Mouse (Mus musculus) macrophage (primary cell): ENCODE measurements around the gene Nfic. TPM values are rescaled to one million over a fixed set of nuclear protein-coding genes. Genes with fewer than 3 reads are reported as not detected.

Source experiments
- H3K27ac ChIP-seq: fragments of 350-480 bp; formaldehyde crosslinking; 2 replicates; pipeline ENCODE4 v1.9.0; 2021
- H3K36me3 ChIP-seq: fragments of 350-480 bp; formaldehyde crosslinking; 2 replicates; pipeline ENCODE4 v1.9.0; 2021; ENCODE audit errors: inconsistent target
- H3K4me3 ChIP-seq: fragments of 350-480 bp; formaldehyde crosslinking; 2 replicates; pipeline ENCODE4 v1.9.0; 2021; ENCODE audit errors: inconsistent target
- H3K79me2 ChIP-seq: fragments of 350-480 bp; formaldehyde crosslinking; 2 replicates; pipeline ENCODE4 v1.9.0; 2021; ENCODE audit errors: inconsistent target
- WGBS: methylation state at CpG from one replicate; pipeline ENCODE4 v1.1.7; 2026; ENCODE audit warnings: inconsistent platforms; ENCODE audit not compliant: missing documents; 5-methylcytosine and 5-hydroxymethylcytosine counted together
- polyA plus RNA-seq: library from polyadenylated mRNA; stranded (reverse); fragments of 250-400 nt; gene quantifications from 3 replicates; pipeline ENCODE4 v1.2.4, GENCODE M21; 2018; ENCODE audit warnings: inconsistent platforms

Gene Nfic
- polyA plus RNA-seq, 1 experiment from 2014 or later = 60.6 TPM

GRCm38 (mm10) chr10:81395127-81395526, 60.3 kb downstream of the Nfic start:
- Histone ChIP-seq H3K36me3 (peaks cover 21% of the 10 kb centered on the region; the same call in 1 of the 2 replicates), H3K79me2 (peaks cover 30% of the 10 kb centered on the region; the same call in 1 of the 2 replicates), H3K4me3 (no peak overlapping the region), H3K27ac (no peak overlapping the region)
- WGBS = 24% methylated on average over 5 of the region's 5 CpGs

- Histone ChIP-seq H3K79me2 (peaks cover 15% of the 10 kb centered on the region; the same call in 1 of the 2 replicates), H3K36me3 (peaks cover 11% of the 10 kb centered on the region; the same call in 1 of the 2 replicates), H3K4me3 (peak overlapping the region; percentile 33), H3K27ac (peak overlapping the region; percentile 48)
- WGBS = 12% methylated on average over 18 of the region's 19 CpGs
These were observed 61.9 kb downstream of the Nfic start for GRCm38 (mm10) chr10:81393456-81394063.

- Histone ChIP-seq H3K36me3 (peaks cover 14% of the 10 kb centered on the region; the same call in 1 of the 2 replicates), H3K27ac (peak within 1 kb of the TSS; percentile 48), H3K4me3 (peak within 1 kb of the TSS; percentile 33), H3K79me2 (peaks cover 7% of the 10 kb centered on the region; the same call in 1 of the 2 replicates)
- WGBS = 74% methylated on average over 10 of the region's 14 CpGs
These were observed 62.7 kb downstream of the Nfic start, which contains the start of gene Smim24 for GRCm38 (mm10) chr10:81392781-81393185. TSS of gene Smim24 (plus strand) at chr10:81393051.

- Histone ChIP-seq H3K27ac (no peak overlapping the region), H3K79me2 (peaks cover 4% of the 10 kb centered on the region; the same call in 1 of the 2 replicates), H3K36me3 (peaks cover 10% of the 10 kb centered on the region; the same call in 1 of the 2 replicates), H3K4me3 (no peak overlapping the region)
- 97% methylated on average over 6 of the region's 6 CpGs for WGBS
These were observed 63.2 kb downstream of the Nfic start for GRCm38 (mm10) chr10:81392270-81392669.

- peaks cover 19% of the 10 kb centered on the region for H3K79me2 ChIP-seq
- no peak overlapping the region for H3K27ac ChIP-seq
- peaks cover 22% of the 10 kb centered on the region; the same call in 1 of the 2 replicates for H3K36me3 ChIP-seq
- H3K4me3 ChIP-seq = no peak overlapping the region
- WGBS = 89% methylated on average over 12 of the region's 13 CpGs
These were observed 64.8 kb downstream of the Nfic start for GRCm38 (mm10) chr10:81390678-81390965.

GRCm38 (mm10) chr10:81389801-81390677, 65.4 kb downstream of the Nfic start:
- Histone ChIP-seq H3K27ac (peak overlapping the region; percentile 41), H3K36me3 (peaks cover 22% of the 10 kb centered on the region; the same call in 1 of the 2 replicates), H3K4me3 (no peak overlapping the region), H3K79me2 (peaks cover 25% of the 10 kb centered on the region)
- 67% methylated on average over 22 of the region's 23 CpGs for WGBS

- Histone ChIP-seq H3K27ac (peak overlapping the region; percentile 41), H3K79me2 (peaks cover 32% of the 10 kb centered on the region), H3K36me3 (peaks cover 22% of the 10 kb centered on the region; the same call in 1 of the 2 replicates), H3K4me3 (no peak overlapping the region)
- WGBS = 71% methylated on average over 3 of the region's 3 CpGs
These were observed 66.1 kb downstream of the Nfic start for GRCm38 (mm10) chr10:81389373-81389772.

GRCm38 (mm10) chr10:81388505-81389055, 66.9 kb downstream of the Nfic start, which contains the start of gene Gm48552:
TSS of gene Gm48552 (plus strand) at chr10:81389005.
- H3K79me2 ChIP-seq = peaks cover 32% of the 10 kb centered on the region
- H3K4me3 ChIP-seq = no peak within 1 kb of the TSS
- peak within 1 kb of the TSS; percentile 41 for H3K27ac ChIP-seq
- 95% methylated on average over 5 of the region's 5 CpGs for WGBS
- H3K36me3 ChIP-seq = peaks cover 22% of the 10 kb centered on the region; the same call in 1 of the 2 replicates

GRCm38 (mm10) chr10:81387716-81388115, 67.7 kb downstream of the Nfic start:
- peaks cover 32% of the 10 kb centered on the region for H3K79me2 ChIP-seq
- H3K27ac ChIP-seq = no peak overlapping the region
- H3K4me3 ChIP-seq = no peak overlapping the region
- WGBS = 95% methylated on average over 19 of the region's 20 CpGs
- peaks cover 22% of the 10 kb centered on the region; the same call in 1 of the 2 replicates for H3K36me3 ChIP-seq

GRCm38 (mm10) chr10:81385603-81386306, 69.7 kb downstream of the Nfic start:
- peaks cover 22% of the 10 kb centered on the region; the same call in 1 of the 2 replicates for H3K36me3 ChIP-seq
- H3K4me3 ChIP-seq = peak overlapping the region; percentile 100; the same call in 1 of the 2 replicates
- no peak overlapping the region for H3K27ac ChIP-seq
- H3K79me2 ChIP-seq = peaks cover 32% of the 10 kb centered on the region
- WGBS = 86% methylated on average over 22 of the region's 22 CpGs

- H3K27ac ChIP-seq = peak overlapping the region; percentile 89
- H3K4me3 ChIP-seq = peak overlapping the region; percentile 100
- peaks cover 22% of the 10 kb centered on the region; the same call in 1 of the 2 replicates for H3K36me3 ChIP-seq
- WGBS = 0% methylated on average over 19 of the region's 19 CpGs
- H3K79me2 ChIP-seq = peaks cover 32% of the 10 kb centered on the region
These were observed 70.8 kb downstream of the Nfic start for GRCm38 (mm10) chr10:81384605-81384982.

GRCm38 (mm10) chr10:81383802-81384604, 71.4 kb downstream of the Nfic start, which contains the start of the genes Dohh and Gm48551:
TSS of gene Dohh (plus strand) at chr10:81384428.
TSS of gene Gm48551 (plus strand) at chr10:81384466.
- H3K79me2 ChIP-seq = peaks cover 32% of the 10 kb centered on the region
- peak within 1 kb of the TSS; percentile 100 for H3K4me3 ChIP-seq
- 5% methylated on average over 48 of the region's 54 CpGs for WGBS
- peak within 1 kb of the TSS; percentile 89 for H3K27ac ChIP-seq
- peaks cover 22% of the 10 kb centered on the region; the same call in 1 of the 2 replicates for H3K36me3 ChIP-seq

- H3K27ac ChIP-seq = no peak overlapping the region
- H3K79me2 ChIP-seq = peaks cover 38% of the 10 kb centered on the region
- WGBS = 38% methylated on average over 5 of the region's 5 CpGs
- H3K4me3 ChIP-seq = no peak overlapping the region
- H3K36me3 ChIP-seq = peaks cover 11% of the 10 kb centered on the region; the same call in 1 of the 2 replicates
These were observed 73.4 kb downstream of the Nfic start for GRCm38 (mm10) chr10:81382039-81382438.
